Mouse (Mus musculus) hindbrain, embryonic 10.5 days (tissue): ENCODE results near the gene Cdk12. TPM values are rescaled to one million over a fixed set of nuclear protein-coding genes. Genes with fewer than 3 reads are reported as not detected.
A peak's percentile ranks its signal among the peaks of the same experiment; 100 is the strongest.
"Not testable (repeated sequence)": the region's sequence is repeated elsewhere in the genome, so short reads cannot be mapped to it uniquely, and the experiment has no call there.

Experiments
- DNase-seq: peaks from one replicate; pipeline ENCODE4 v3.0.0-alpha.2; 2017; ENCODE audit warnings: low spot score
- H3K27ac ChIP-seq: fragments of 300-500 bp; sonication (generic); 2 replicates; pipeline ENCODE4 v1.5.1; 2016; ENCODE audit warnings: mild to moderate bottlenecking, moderate library complexity
- H3K27me3 ChIP-seq: fragments of 300-500 bp; sonication (generic); 2 replicates; pipeline ENCODE4 v1.6.1; 2016; ENCODE audit warnings: mild to moderate bottlenecking; ENCODE audit not compliant: poor library complexity, insufficient read depth, severe bottlenecking
- H3K36me3 ChIP-seq: fragments of 300-500 bp; sonication (generic); 2 replicates; pipeline ENCODE4 v1.6.1; 2016; ENCODE audit warnings: mild to moderate bottlenecking, moderate library complexity
- H3K4me1 ChIP-seq: fragments of 300-500 bp; sonication (generic); replicated peaks from 2 replicates; pipeline ENCODE4 v1.6.1; 2016; ENCODE audit warnings: mild to moderate bottlenecking
- H3K4me3 ChIP-seq: fragments of 300-500 bp; sonication (generic); 2 replicates; pipeline ENCODE4 v1.5.1; 2016; ENCODE audit warnings: mild to moderate bottlenecking, moderate library complexity
- H3K9me3 ChIP-seq: fragments of 300-500 bp; sonication (generic); 2 replicates; pipeline ENCODE4 v1.6.1; 2016; ENCODE audit warnings: mild to moderate bottlenecking, moderate library complexity
- WGBS: fragments of 180-500 bp; shearing (Covaris S2); methylation state at CpG from one replicate; pipeline ENCODE4 v1.1.7; 2016; 5-methylcytosine and 5-hydroxymethylcytosine counted together
- polyA plus RNA-seq: library from polyadenylated mRNA; unstranded; fragments of >200 nt; fragmentation: Nextera tagmentation; extraction: Ambion mirVana; gene quantifications from 2 replicates; pipeline ENCODE4 v1.2.1, GENCODE M21; 2016

Cdk12 gene
- polyA plus RNA-seq, 1 experiment from 2014 or later: 10.2 TPM

GRCm38 (mm10) chr11:98206281-98206680 is 3.4 kb downstream of the Cdk12 start:
- H3K4me1 ChIP-seq: peaks cover 25% of the 10 kb centered on the region
- 87% methylated on average over 3 of the region's 3 CpGs for WGBS
- peak overlapping the region; percentile 83 for H3K4me3 ChIP-seq
- H3K27me3 ChIP-seq, DNase-seq, H3K9me3 ChIP-seq, H3K27ac ChIP-seq: not testable (repeated sequence)
- peaks cover 50% of the 10 kb centered on the region for H3K36me3 ChIP-seq

GRCm38 (mm10) chr11:98209661-98210060 is 6.8 kb downstream of the Cdk12 start:
- Histone ChIP-seq H3K36me3 (peaks cover 83% of the 10 kb centered on the region), H3K4me1 (peaks cover 20% of the 10 kb centered on the region)
- H3K4me3 ChIP-seq, H3K27ac ChIP-seq, H3K27me3 ChIP-seq, H3K9me3 ChIP-seq, DNase-seq: not testable (repeated sequence)
- WGBS: 93% methylated on average over 4 of the region's 5 CpGs

DNA sequence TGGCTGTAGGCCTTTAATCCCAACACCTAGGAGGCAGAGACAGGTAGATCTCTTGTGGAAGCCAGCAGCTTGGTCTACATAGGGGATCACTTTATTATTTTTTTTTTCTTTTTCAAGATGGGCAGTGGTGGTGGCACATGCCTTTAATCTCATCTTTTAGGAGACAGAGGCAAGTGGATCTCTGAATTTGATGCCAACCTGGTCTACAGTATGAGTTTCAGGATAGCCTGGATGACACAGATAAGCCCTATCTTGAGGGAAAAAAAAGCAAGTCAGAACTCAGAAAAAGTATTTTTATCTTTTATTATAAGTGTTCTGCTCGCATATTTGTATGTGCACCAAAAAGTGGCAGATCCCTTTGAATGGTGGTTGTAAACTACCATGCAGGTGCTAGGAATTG is 10.5 kb downstream of the Cdk12 start:
- DNase-seq: no peak
- Histone ChIP-seq H3K4me3 (no peak overlapping the region), H3K9me3 (no peaks in the 10 kb centered on the region), H3K36me3 (peaks cover 97% of the 10 kb centered on the region), H3K27me3 (no peaks in the 10 kb centered on the region), H3K4me1 (no peaks in the 10 kb centered on the region), H3K27ac (no peak overlapping the region)
- WGBS: 92% methylated on average over 1 of the region's 1 CpGs

- H3K9me3 ChIP-seq: no peaks in the 10 kb centered on the region
- H3K27ac ChIP-seq: no peak overlapping the region
- peaks cover 98% of the 10 kb centered on the region for H3K36me3 ChIP-seq
- no peaks in the 10 kb centered on the region for H3K27me3 ChIP-seq
- H3K4me1 ChIP-seq: no peaks in the 10 kb centered on the region
- 93% methylated on average over 1 of the region's 1 CpGs for WGBS
- DNase-seq: no peak
- H3K4me3 ChIP-seq: no peak overlapping the region
Measured at GRCm38 (mm10) chr11:98226349-98226748, 23.5 kb downstream of the Cdk12 start.

- Histone ChIP-seq H3K4me3 (no peak overlapping the region), H3K27ac (no peak overlapping the region), H3K27me3 (no peaks in the 10 kb centered on the region), H3K9me3 (no peaks in the 10 kb centered on the region), H3K4me1 (no peaks in the 10 kb centered on the region), H3K36me3 (peaks cover 98% of the 10 kb centered on the region)
- WGBS: 80% methylated on average over 3 of the region's 3 CpGs
- DNase-seq: no peak
Measured at GRCm38 (mm10) chr11:98238416-98238815, 35.6 kb downstream of the Cdk12 start.

DNA sequence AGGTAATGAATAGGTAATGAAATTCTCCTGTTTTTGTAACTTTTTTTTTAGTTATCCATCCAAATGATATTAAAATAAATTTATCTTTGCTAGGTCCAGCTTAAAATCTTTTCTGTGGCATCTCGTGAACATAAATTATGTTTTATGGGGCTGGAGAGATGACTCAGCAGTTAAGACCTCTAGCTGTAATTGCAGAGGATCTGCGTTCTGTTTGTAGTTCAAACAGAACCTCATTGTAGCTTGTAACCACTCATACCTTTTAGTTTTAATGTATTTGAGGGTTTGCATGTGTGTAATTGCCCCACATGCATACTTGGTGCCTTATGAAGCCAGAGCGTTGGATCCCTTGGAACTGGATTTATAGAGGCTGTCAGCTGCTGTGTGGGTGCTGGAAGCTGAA is 36.1 kb downstream of the Cdk12 start:
- Histone ChIP-seq H3K27me3 (no peaks in the 10 kb centered on the region), H3K27ac (no peak overlapping the region), H3K36me3 (peaks cover 98% of the 10 kb centered on the region), H3K4me3 (no peak overlapping the region), H3K4me1 (no peaks in the 10 kb centered on the region), H3K9me3 (no peaks in the 10 kb centered on the region)
- 96% methylated on average over 3 of the region's 3 CpGs for WGBS
- no peak for DNase-seq

DNA sequence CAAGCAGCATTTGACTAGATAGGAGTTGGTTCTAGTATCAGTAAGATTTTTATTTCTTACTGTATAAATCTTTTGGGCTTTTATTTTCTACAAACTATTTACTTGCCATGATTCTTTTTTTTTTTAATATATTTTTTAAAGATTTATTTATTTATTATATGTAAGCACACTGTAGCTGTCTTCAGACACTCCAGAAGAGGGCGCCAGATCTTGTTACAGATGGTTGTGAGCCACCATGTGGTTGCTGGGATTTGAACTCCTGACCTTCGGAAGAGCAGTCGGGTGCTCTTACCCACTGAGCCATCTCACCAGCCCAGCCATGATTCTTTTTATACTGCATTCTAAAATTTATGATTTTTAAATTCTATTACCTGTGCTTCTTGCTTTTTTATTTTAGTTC is 40.1 kb downstream of the Cdk12 start:
- WGBS: 80% methylated on average over 3 of the region's 3 CpGs
- H3K36me3 ChIP-seq: peaks cover 97% of the 10 kb centered on the region
- not testable (repeated sequence) for H3K4me3 ChIP-seq, H3K4me1 ChIP-seq, H3K27me3 ChIP-seq, H3K27ac ChIP-seq, DNase-seq, H3K9me3 ChIP-seq

GRCm38 (mm10) chr11:98244415-98244814 is 41.6 kb downstream of the Cdk12 start:
- Histone ChIP-seq H3K4me3 (no peak overlapping the region), H3K27ac (no peak overlapping the region), H3K9me3 (no peaks in the 10 kb centered on the region), H3K36me3 (peaks cover 95% of the 10 kb centered on the region), H3K27me3 (no peaks in the 10 kb centered on the region), H3K4me1 (no peaks in the 10 kb centered on the region)
- 95% methylated on average over 3 of the region's 3 CpGs for WGBS
- no peak for DNase-seq

DNA sequence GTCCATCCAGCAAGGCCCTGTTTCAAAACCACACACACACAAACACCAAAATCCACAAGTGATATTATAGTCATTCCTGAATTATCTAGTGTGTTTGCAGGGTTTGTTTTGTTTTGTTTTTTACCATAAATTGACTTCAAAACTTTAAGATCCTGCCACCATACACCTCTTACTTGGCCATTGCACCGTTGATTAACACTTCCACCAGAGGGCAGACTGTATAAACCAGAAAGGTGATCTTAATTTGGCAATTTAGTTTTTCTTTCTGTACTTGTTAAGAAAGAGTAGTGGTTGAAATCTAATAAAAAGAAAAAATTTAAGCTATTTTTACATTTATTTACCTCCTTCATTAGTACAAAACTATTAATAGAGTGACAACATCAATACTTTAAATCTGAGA is 44.5 kb downstream of the Cdk12 start:
- no peaks in the 10 kb centered on the region for H3K9me3 ChIP-seq
- no peaks in the 10 kb centered on the region for H3K4me1 ChIP-seq
- H3K36me3 ChIP-seq: peaks cover 89% of the 10 kb centered on the region
- H3K4me3 ChIP-seq: no peak overlapping the region
- H3K27me3 ChIP-seq: no peaks in the 10 kb centered on the region
- no peak for DNase-seq
- 94% methylated on average over 1 of the region's 1 CpGs for WGBS
- H3K27ac ChIP-seq: no peak overlapping the region

GRCm38 (mm10) chr11:98253807-98254206 is 50.9 kb downstream of the Cdk12 start:
- Histone ChIP-seq H3K4me1 (no peaks in the 10 kb centered on the region), H3K27ac (no peak overlapping the region), H3K27me3 (no peaks in the 10 kb centered on the region), H3K36me3 (peaks cover 33% of the 10 kb centered on the region), H3K4me3 (no peak overlapping the region), H3K9me3 (no peaks in the 10 kb centered on the region)
- 95% methylated on average over 2 of the region's 2 CpGs for WGBS
- no peak for DNase-seq

- DNase-seq: no peak
- H3K4me1 ChIP-seq: no peaks in the 10 kb centered on the region
- H3K36me3 ChIP-seq: peaks cover 24% of the 10 kb centered on the region
- 80% methylated on average over 8 of the region's 8 CpGs for WGBS
- no peaks in the 10 kb centered on the region for H3K27me3 ChIP-seq
- no peaks in the 10 kb centered on the region for H3K9me3 ChIP-seq
- H3K27ac ChIP-seq: no peak overlapping the region
- no peak overlapping the region for H3K4me3 ChIP-seq
Measured at GRCm38 (mm10) chr11:98260706-98261479, 58.0 kb downstream of the Cdk12 start.

- Histone ChIP-seq H3K9me3 (no peaks in the 10 kb centered on the region), H3K4me3 (no peak overlapping the region), H3K27me3 (no peaks in the 10 kb centered on the region), H3K27ac (no peak overlapping the region), H3K4me1 (no peaks in the 10 kb centered on the region), H3K36me3 (peaks cover 59% of the 10 kb centered on the region)
- WGBS: 1% methylated on average over 2 of the region's 2 CpGs
- peak; percentile 85 for DNase-seq
Measured at GRCm38 (mm10) chr11:98265039-98265438, 62.2 kb downstream of the Cdk12 start.

DNA sequence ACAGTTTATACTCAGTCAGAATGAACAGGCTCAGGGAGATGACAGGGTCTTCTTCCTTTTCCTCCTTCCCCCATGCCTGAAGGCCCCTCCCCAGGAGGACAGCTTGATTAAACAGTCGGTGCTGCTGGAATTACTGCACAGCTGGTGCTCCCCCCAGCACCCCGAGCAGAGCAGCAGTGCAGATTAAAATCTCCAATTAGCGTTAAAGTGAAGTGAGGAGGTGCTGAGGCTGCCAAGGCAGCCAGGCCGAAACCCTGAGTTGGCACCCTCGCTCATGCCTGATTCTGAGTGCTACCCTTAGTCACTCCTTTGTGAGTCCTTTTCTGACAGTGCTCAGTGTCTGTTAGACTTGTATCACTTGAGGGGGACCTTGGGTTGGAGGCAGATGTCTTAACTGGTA is 63.0 kb downstream of the Cdk12 start:
- Histone ChIP-seq H3K36me3 (peaks cover 67% of the 10 kb centered on the region), H3K27ac (no peak overlapping the region), H3K4me1 (no peaks in the 10 kb centered on the region), H3K27me3 (no peaks in the 10 kb centered on the region), H3K4me3 (no peak overlapping the region), H3K9me3 (no peaks in the 10 kb centered on the region)
- DNase-seq: no peak
- 77% methylated on average over 5 of the region's 5 CpGs for WGBS
